Mouse (Mus musculus) stomach, postnatal 0 days (tissue): ENCODE data around the gene Nr0b2. TPM values are rescaled to one million over a fixed set of nuclear protein-coding genes. Genes with fewer than 3 reads are reported as not detected.

Experiments used
- ATAC-seq: fragments of 200-750 bp; cut with Nextera tagmentation; 2 replicates; pipeline ENCODE4 v1.8.0; 2017; ENCODE audit not compliant: low FRiP score, low TSS enrichment
- DNase-seq: peaks from one replicate; pipeline ENCODE4 v3.0.0-alpha.2; 2016; ENCODE audit warnings: low spot score
- H3K27ac ChIP-seq: fragments of 300-500 bp; sonication (generic); replicated peaks from 2 replicates; pipeline ENCODE4 v1.5.1; 2014; ENCODE audit warnings: mild to moderate bottlenecking, control low read depth
- H3K27me3 ChIP-seq: fragments of 300-500 bp; sonication (generic); 2 replicates; pipeline ENCODE4 v1.6.1; 2014; ENCODE audit warnings: low read length; ENCODE audit not compliant: control insufficient read depth, insufficient read depth
- H3K36me3 ChIP-seq: fragments of 300-500 bp; sonication (generic); 2 replicates; pipeline ENCODE4 v1.6.1; 2014; ENCODE audit warnings: low read length, mixed read lengths; ENCODE audit not compliant: control insufficient read depth, insufficient read depth
- H3K4me1 ChIP-seq: fragments of 300-500 bp; sonication (generic); replicated peaks from 2 replicates; pipeline ENCODE4 v1.6.1; 2014; ENCODE audit warnings: antibody characterized with exemption; ENCODE audit not compliant: control insufficient read depth, insufficient read depth
- H3K4me2 ChIP-seq: fragments of 300-500 bp; sonication (generic); replicated peaks from 2 replicates; pipeline ENCODE4 v1.6.1; 2014; ENCODE audit warnings: low read depth, mild to moderate bottlenecking, control low read depth, moderate library complexity
- H3K4me3 ChIP-seq: fragments of 300-500 bp; sonication (generic); 2 replicates; pipeline ENCODE4 v1.5.1; 2014; ENCODE audit warnings: low read depth, low read length, control low read depth
- H3K9ac ChIP-seq: fragments of 300-500 bp; sonication (generic); 2 replicates; pipeline ENCODE4 v1.6.1; 2014; ENCODE audit warnings: mild to moderate bottlenecking, low read length, control low read depth, mixed read lengths
- H3K9me3 ChIP-seq: fragments of 300-500 bp; sonication (generic); 2 replicates; pipeline ENCODE4 v1.6.1; 2016; ENCODE audit warnings: low read length; ENCODE audit not compliant: control insufficient read depth
- CTCF ChIP-seq: IDR thresholded peaks from 2 replicates; pipeline ENCODE4 v1.5.1; 2016; ENCODE audit warnings: antibody characterized with exemption, low read depth, mild to moderate bottlenecking, moderate library complexity
- EP300 ChIP-seq: optimal IDR thresholded peaks from 2 replicates; pipeline ENCODE3; 2016; ENCODE audit warnings: antibody characterized with exemption
- WGBS: fragments of 180-500 bp; shearing (Covaris S2); extraction: QIAGEN DNeasy Blood & Tissue Kit; methylation state at CpG from one replicate; pipeline ENCODE4 v1.1.7; 2014; 5-methylcytosine and 5-hydroxymethylcytosine counted together
- polyA plus RNA-seq: library from polyadenylated mRNA; unstranded; fragments of >200 nt; fragmentation: Nextera tagmentation; extraction: Ambion mirVana; gene quantifications from 2 replicates; pipeline ENCODE4 v1.2.1, GENCODE M21; 2015

Nr0b2 gene
- polyA plus RNA-seq, 1 experiment from 2014 or later = 4.7 TPM

DNA sequence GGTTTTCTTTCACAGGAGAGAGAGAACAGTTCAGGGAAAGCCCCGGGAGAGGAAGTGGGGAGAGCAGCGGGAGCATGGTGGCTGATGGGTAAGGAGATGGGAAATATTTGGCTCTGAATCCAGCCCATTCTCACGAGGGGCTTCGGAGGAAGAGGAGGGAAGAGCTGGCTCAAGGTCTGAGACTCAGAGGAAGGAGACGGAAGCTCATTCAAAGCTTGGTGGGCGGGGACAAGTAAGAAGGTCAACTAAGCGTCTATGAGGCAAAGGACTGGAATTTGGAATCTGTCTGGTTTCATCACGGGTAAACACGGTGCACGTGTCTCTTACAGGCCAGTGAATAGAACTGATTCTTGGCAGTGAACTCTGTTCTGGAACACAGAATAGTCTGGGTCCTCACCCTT lies 16.9 kb downstream of the Nr0b2 start:
- H3K27me3 ChIP-seq = no peaks in the 10 kb centered on the region
- ATAC-seq (peak; percentile 63), DNase-seq (peak; percentile 41)
- 38% methylated on average over 10 of the region's 10 CpGs for WGBS
- H3K4me2 ChIP-seq = 0 out of 2 replicates have a peak overlapping the region, but pooled peaks have one; percentile 14
- H3K27ac ChIP-seq = 0 out of 2 replicates have a peak overlapping the region, but pooled peaks have one; percentile 18
- H3K9me3 ChIP-seq = no peaks in the 10 kb centered on the region
- no peaks in the 10 kb centered on the region; the same call in 1 of the 2 replicates for H3K4me1 ChIP-seq
- H3K9ac ChIP-seq = no peak overlapping the region
- H3K36me3 ChIP-seq = no peaks in the 10 kb centered on the region
- TF ChIP-seq EP300 = no peak
- no peak for TF ChIP-seq CTCF
- no peak overlapping the region for H3K4me3 ChIP-seq

- peaks cover 4% of the 10 kb centered on the region; the same call in 1 of the 2 replicates for H3K36me3 ChIP-seq
- H3K4me3 ChIP-seq = peak within 1 kb of the TSS; percentile 82
- ATAC-seq (peak; percentile 92), DNase-seq (peak; percentile 93)
- H3K27ac ChIP-seq = peak within 1 kb of the TSS; percentile 88
- H3K4me2 ChIP-seq = peak within 1 kb of the TSS; percentile 96
- H3K9me3 ChIP-seq = no peaks in the 10 kb centered on the region
- 6% methylated on average over 44 of the region's 44 CpGs for WGBS
- no peaks in the 10 kb centered on the region; the same call in 1 of the 2 replicates for H3K4me1 ChIP-seq
- peak; percentile 98 for TF ChIP-seq EP300
- TF ChIP-seq CTCF = peak; percentile 56
- no peaks in the 10 kb centered on the region for H3K27me3 ChIP-seq
- H3K9ac ChIP-seq = peak within 1 kb of the TSS; percentile 92
Observed at GRCm38 (mm10) chr4:133574070-133574842, 21.1 kb downstream of the Nr0b2 start, which contains the start of gene Gpatch3. Gpatch3 (plus strand) TSS chr4:133574745.

- H3K36me3 ChIP-seq = peaks cover 9% of the 10 kb centered on the region; the same call in 1 of the 2 replicates
- DNase-seq (no peak), ATAC-seq (peak; percentile 22)
- no peaks in the 10 kb centered on the region for H3K9me3 ChIP-seq
- no peaks in the 10 kb centered on the region for H3K27me3 ChIP-seq
- no peaks in the 10 kb centered on the region; the same call in 1 of the 2 replicates for H3K4me1 ChIP-seq
- H3K27ac ChIP-seq = peak overlapping the region; percentile 88
- TF ChIP-seq CTCF = no peak
- no peak for TF ChIP-seq EP300
- H3K4me3 ChIP-seq = peak overlapping the region; percentile 82
- under 1% methylated on average over 40 of the region's 41 CpGs for WGBS
- peak overlapping the region; percentile 96 for H3K4me2 ChIP-seq
- H3K9ac ChIP-seq = peak overlapping the region; percentile 92
Observed at GRCm38 (mm10) chr4:133574843-133575202, 21.6 kb downstream of the Nr0b2 start.

DNA sequence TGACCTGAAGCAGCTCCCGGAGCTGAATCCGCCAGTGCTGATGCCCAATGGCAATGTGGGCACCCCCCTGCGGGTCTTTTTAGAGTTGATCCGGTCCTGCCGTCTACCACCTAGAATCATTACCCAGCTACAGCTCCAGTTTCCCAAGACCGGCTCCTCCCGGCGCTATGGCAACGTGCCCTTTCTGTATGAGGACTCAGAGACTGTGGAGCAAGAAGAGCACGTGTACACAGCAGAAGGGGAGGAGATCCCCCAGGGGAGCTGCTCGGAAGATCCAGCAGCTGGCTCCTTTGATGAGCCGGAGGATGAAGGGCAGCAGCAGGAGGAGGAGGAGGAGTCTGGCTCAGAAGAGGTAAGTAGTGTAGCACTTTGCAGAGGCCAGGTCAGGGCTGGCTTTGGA lies 24.8 kb downstream of the Nr0b2 start:
- H3K4me1 ChIP-seq = no peaks in the 10 kb centered on the region; the same call in 1 of the 2 replicates
- peaks cover 10% of the 10 kb centered on the region; the same call in 1 of the 2 replicates for H3K36me3 ChIP-seq
- H3K4me2 ChIP-seq = no peak overlapping the region
- no peak for DNase-seq
- no peak overlapping the region for H3K9ac ChIP-seq
- H3K27ac ChIP-seq = no peak overlapping the region
- H3K4me3 ChIP-seq = no peak overlapping the region
- no peak for ATAC-seq
- no peaks in the 10 kb centered on the region for H3K27me3 ChIP-seq
- WGBS = 72% methylated on average over 12 of the region's 12 CpGs
- H3K9me3 ChIP-seq = no peaks in the 10 kb centered on the region
- no peak for TF ChIP-seq EP300
- TF ChIP-seq CTCF = no peak

DNA sequence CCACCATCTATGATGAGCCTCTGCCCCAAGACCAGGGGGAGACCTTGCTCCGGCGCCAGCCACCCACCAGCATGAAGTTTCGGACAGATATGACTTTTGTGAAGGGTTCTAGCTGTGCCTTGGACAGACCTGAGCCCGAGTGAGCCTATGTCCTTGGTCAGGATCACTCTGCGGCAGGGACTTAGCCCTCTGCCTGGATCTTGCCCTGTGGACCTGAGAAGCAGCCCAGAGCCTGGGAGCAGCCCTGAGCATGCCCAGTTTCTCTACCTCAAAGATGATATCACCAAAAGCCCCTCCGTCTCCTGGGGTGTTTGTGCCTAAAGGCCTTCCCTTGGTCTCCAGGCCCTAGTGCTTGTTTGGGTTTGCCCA lies 30.5 kb downstream of the Nr0b2 start:
- Histone ChIP-seq H3K27me3 (no peaks in the 10 kb centered on the region), H3K4me1 (no peaks in the 10 kb centered on the region), H3K9ac (peak overlapping the region; percentile 86), H3K27ac (peak overlapping the region; percentile 86), H3K4me2 (peak overlapping the region; percentile 100), H3K4me3 (peak overlapping the region; percentile 93), H3K36me3 (peaks cover 13% of the 10 kb centered on the region; the same call in 1 of the 2 replicates), H3K9me3 (no peaks in the 10 kb centered on the region)
- DNase-seq = no peak
- WGBS = 56% methylated on average over 6 of the region's 6 CpGs
- peak; percentile 43 for ATAC-seq
- TF ChIP-seq CTCF = no peak
- no peak for TF ChIP-seq EP300
